Mouse (Mus musculus) lung, postnatal 0 days (tissue): ENCODE data around the gene Ptprg. TPM values are rescaled to one million over a fixed set of nuclear protein-coding genes. Genes with fewer than 3 reads are reported as not detected.

ENCODE experiments used
- ATAC-seq: fragments of 200-750 bp; cut with Nextera tagmentation; 2 replicates; pipeline ENCODE4 v1.8.0; 2017; ENCODE audit warnings: moderate library complexity
- DNase-seq: peaks from one replicate; pipeline ENCODE4 v3.0.0-alpha.2; 2016; ENCODE audit warnings: low spot score
- H3K27ac ChIP-seq: fragments of 300-500 bp; sonication (generic); 2 replicates; pipeline ENCODE4 v1.5.1; 2014; ENCODE audit warnings: antibody characterized with exemption, mild to moderate bottlenecking, low read length, mixed read lengths
- H3K27me3 ChIP-seq: fragments of 300-500 bp; sonication (generic); replicated peaks from 2 replicates; pipeline ENCODE4 v1.6.1; 2014; ENCODE audit warnings: low read length, mixed read lengths; ENCODE audit not compliant: insufficient read depth
- H3K36me3 ChIP-seq: fragments of 300-500 bp; sonication (generic); 2 replicates; pipeline ENCODE4 v1.6.1; 2014; ENCODE audit warnings: low read length, mixed read lengths; ENCODE audit not compliant: insufficient read depth
- H3K4me1 ChIP-seq: fragments of 300-500 bp; sonication (generic); 2 replicates; pipeline ENCODE4 v1.6.1; 2014; ENCODE audit warnings: antibody characterized with exemption, low read depth, low read length, mixed read lengths; ENCODE audit not compliant: insufficient read depth
- H3K4me2 ChIP-seq: fragments of 300-500 bp; sonication (generic); replicated peaks from 2 replicates; pipeline ENCODE4 v1.6.1; 2014; ENCODE audit warnings: low read depth, mild to moderate bottlenecking, low read length, moderate library complexity, mixed read lengths
- H3K4me3 ChIP-seq: fragments of 300-500 bp; sonication (generic); 2 replicates; pipeline ENCODE4 v1.5.1; 2014; ENCODE audit warnings: low read depth, low read length
- H3K9ac ChIP-seq: fragments of 300-500 bp; sonication (generic); replicated peaks from 2 replicates; pipeline ENCODE4 v1.6.1; 2014; ENCODE audit warnings: low read depth, mild to moderate bottlenecking
- H3K9me3 ChIP-seq: fragments of 300-500 bp; sonication (generic); 2 replicates; pipeline ENCODE4 v1.6.1; 2016; ENCODE audit warnings: low read length, mixed read lengths
- CTCF ChIP-seq: IDR thresholded peaks from 2 replicates; pipeline ENCODE4 v1.5.1; 2016; ENCODE audit warnings: antibody characterized with exemption, mild to moderate bottlenecking
- EP300 ChIP-seq: IDR thresholded peaks from 2 replicates; pipeline ENCODE4 v1.6.1; 2016; ENCODE audit warnings: antibody characterized with exemption, mild to moderate bottlenecking, control low read depth
- WGBS: fragments of 180-500 bp; shearing (Covaris S2); extraction: QIAGEN DNeasy Blood & Tissue Kit; methylation state at CpG from one replicate; pipeline ENCODE4 v1.1.7; 2014; 5-methylcytosine and 5-hydroxymethylcytosine counted together
- polyA plus RNA-seq: library from polyadenylated mRNA; unstranded; fragments of >200 nt; fragmentation: Nextera tagmentation; extraction: Ambion mirVana; gene quantifications from 2 replicates; pipeline ENCODE4 v1.2.1, GENCODE M21; 2015

The Ptprg gene
- polyA plus RNA-seq, 1 experiment from 2014 or later = 19.4 TPM

- no peaks in the 10 kb centered on the region for H3K27me3 ChIP-seq
- 87% methylated on average over 7 of the region's 7 CpGs for WGBS
- H3K4me3 ChIP-seq = no peak overlapping the region
- no peaks in the 10 kb centered on the region for H3K36me3 ChIP-seq
- H3K27ac ChIP-seq = no peak overlapping the region
- H3K9ac ChIP-seq = no peak overlapping the region
- H3K4me1 ChIP-seq = no peaks in the 10 kb centered on the region; the same call in 1 of the 2 replicates
- no peaks in the 10 kb centered on the region for H3K9me3 ChIP-seq
- DNase-seq (no peak), ATAC-seq (no peak)
- TF ChIP-seq EP300 (no peak), CTCF (no peak)
- no peak overlapping the region for H3K4me2 ChIP-seq
Observed at GRCm38 (mm10) chr14:12072026-12072861, 518.9 kb downstream of the Ptprg start.

- no peaks in the 10 kb centered on the region for H3K36me3 ChIP-seq
- 62% methylated on average over 2 of the region's 2 CpGs for WGBS
- no peaks in the 10 kb centered on the region for H3K9me3 ChIP-seq
- H3K4me1 ChIP-seq = no peaks in the 10 kb centered on the region; the same call in 1 of the 2 replicates
- no peak overlapping the region for H3K4me2 ChIP-seq
- H3K27me3 ChIP-seq = no peaks in the 10 kb centered on the region; the same call in 1 of the 2 replicates
- no peak overlapping the region for H3K4me3 ChIP-seq
- H3K27ac ChIP-seq = no peak overlapping the region
- no peak for ATAC-seq
- no peak overlapping the region for H3K9ac ChIP-seq
- DNase-seq = no peak
- TF ChIP-seq EP300 = no peak
- TF ChIP-seq CTCF = no peak
Observed at GRCm38 (mm10) chr14:12073408-12074107, 520.2 kb downstream of the Ptprg start.

DNA sequence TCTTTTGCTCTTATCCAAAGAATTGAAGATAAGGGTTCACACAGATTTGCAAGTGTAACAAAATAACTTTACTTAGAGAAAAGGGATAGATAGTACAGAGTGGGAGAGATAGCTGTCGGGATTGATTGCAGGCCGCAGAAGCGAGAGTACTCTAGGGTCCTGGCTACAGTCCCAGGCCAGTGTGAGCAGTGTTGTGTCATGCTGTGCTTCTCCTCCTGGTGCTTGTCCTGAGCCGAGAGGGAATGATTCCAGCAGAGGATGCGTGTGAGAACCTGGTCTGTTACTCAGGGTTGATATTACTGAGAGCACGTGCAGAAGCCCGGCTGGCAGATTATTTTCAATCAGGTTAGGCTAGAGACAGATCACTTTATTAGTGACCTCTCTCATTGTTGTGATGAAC lies 523.9 kb downstream of the Ptprg start:
- Histone ChIP-seq H3K9me3 (no peaks in the 10 kb centered on the region), H3K27ac (no peak overlapping the region), H3K4me1 (no peaks in the 10 kb centered on the region; the same call in 1 of the 2 replicates), H3K9ac (no peak overlapping the region), H3K4me2 (no peak overlapping the region), H3K27me3 (no peaks in the 10 kb centered on the region; the same call in 1 of the 2 replicates), H3K36me3 (no peaks in the 10 kb centered on the region), H3K4me3 (no peak overlapping the region)
- DNase-seq (peak; percentile 14), ATAC-seq (no peak)
- 60% methylated on average over 7 of the region's 7 CpGs for WGBS
- TF ChIP-seq CTCF (no peak), EP300 (no peak)

DNA sequence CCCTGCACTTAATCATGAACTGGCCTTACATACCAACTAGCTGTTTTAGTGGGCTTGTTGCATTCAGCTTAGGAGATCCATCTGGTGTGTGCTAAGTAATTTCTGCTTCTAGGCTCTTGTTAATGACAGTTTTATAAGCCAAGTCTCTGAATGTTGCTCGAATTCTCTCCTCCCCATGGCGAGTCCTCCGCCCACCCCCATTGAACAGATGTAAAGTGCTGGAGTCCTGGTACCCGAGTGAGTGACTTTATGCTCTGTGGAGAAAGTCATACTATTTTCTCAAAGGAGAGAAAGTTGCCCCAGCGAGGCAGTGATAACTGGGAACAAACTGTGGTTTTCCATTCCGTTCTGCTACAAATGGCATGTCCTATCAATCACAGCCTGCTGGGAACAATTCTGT lies 525.9 kb downstream of the Ptprg start:
- Histone ChIP-seq H3K9ac (no peak overlapping the region), H3K27ac (no peak overlapping the region), H3K4me2 (no peak overlapping the region), H3K36me3 (no peaks in the 10 kb centered on the region), H3K27me3 (no peaks in the 10 kb centered on the region; the same call in 1 of the 2 replicates), H3K9me3 (no peaks in the 10 kb centered on the region), H3K4me3 (no peak overlapping the region), H3K4me1 (no peaks in the 10 kb centered on the region; the same call in 1 of the 2 replicates)
- ATAC-seq (peak; percentile 48), DNase-seq (peak; percentile 44)
- WGBS = 63% methylated on average over 6 of the region's 6 CpGs
- no peak for TF ChIP-seq EP300
- TF ChIP-seq CTCF = no peak

- 63% methylated on average over 4 of the region's 4 CpGs for WGBS
- Histone ChIP-seq H3K4me3 (no peak overlapping the region), H3K9me3 (no peaks in the 10 kb centered on the region), H3K27ac (no peak overlapping the region), H3K4me1 (no peaks in the 10 kb centered on the region; the same call in 1 of the 2 replicates), H3K9ac (no peak overlapping the region), H3K27me3 (no peaks in the 10 kb centered on the region; the same call in 1 of the 2 replicates), H3K36me3 (no peaks in the 10 kb centered on the region), H3K4me2 (no peak overlapping the region)
- ATAC-seq = no peak
- TF ChIP-seq EP300 = no peak
- no peak for DNase-seq
Observed at GRCm38 (mm10) chr14:12079833-12080401, 526.6 kb downstream of the Ptprg start.
